Mouse (Mus musculus): ENCODE results near the gene H1foo. TPM values are rescaled to one million over a fixed set of nuclear protein-coding genes. Genes with fewer than 3 reads are reported as not detected.
A peak's percentile ranks its signal among the peaks of the same experiment; 100 is the strongest.

Gene H1foo
- polyA plus RNA-seq, 1 experiment from 2014 or later: not detected

DNA sequence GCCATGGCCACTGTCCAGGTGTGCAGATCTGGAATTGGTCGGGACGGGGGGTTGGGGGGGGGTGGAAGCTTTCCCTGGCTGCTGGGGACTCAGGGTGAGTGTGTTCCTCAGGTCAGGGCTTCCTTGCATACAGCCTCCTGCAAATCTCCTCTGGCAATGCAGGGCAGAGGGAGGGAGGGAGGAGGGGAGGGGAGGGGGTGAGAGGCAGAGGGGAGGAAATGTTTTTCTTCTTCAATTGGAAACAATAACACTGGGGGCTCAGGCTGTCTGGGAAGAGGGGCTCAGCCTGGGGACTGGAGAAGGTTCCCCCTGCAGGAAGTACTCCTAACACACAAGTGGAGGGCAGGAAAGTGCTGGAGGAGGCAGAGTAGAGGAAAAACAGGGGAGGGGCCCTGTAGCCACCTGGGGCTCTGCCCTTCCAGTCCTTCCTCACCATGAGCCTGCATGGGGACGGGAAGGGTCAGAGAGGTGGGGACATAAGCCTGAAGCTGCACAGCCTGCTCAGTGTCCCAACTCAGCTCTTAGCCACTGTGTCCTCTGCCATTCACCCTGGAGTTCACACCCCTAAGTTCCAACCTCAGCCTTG lies 53.1 kb downstream of the H1foo start:
- H3K9ac ChIP-seq: no peak overlapping the region
- H3K4me1 ChIP-seq: peaks cover 42% of the 10 kb centered on the region
- H3K27ac ChIP-seq: peak overlapping the region; percentile 61
- H3K36me3 ChIP-seq: no peaks in the 10 kb centered on the region
- no peak for ATAC-seq (ENCODE audit: insufficient number of reproducible peaks, low FRiP score, low TSS enrichment, low read depth)
- H3K4me2 ChIP-seq: no peak overlapping the region
- 14% methylated on average over 3 of the region's 3 CpGs for WGBS
- H3K9me3 ChIP-seq: no peaks in the 10 kb centered on the region
- H3K4me3 ChIP-seq: no peak overlapping the region
- peaks cover 17% of the 10 kb centered on the region for H3K27me3 ChIP-seq

DNA sequence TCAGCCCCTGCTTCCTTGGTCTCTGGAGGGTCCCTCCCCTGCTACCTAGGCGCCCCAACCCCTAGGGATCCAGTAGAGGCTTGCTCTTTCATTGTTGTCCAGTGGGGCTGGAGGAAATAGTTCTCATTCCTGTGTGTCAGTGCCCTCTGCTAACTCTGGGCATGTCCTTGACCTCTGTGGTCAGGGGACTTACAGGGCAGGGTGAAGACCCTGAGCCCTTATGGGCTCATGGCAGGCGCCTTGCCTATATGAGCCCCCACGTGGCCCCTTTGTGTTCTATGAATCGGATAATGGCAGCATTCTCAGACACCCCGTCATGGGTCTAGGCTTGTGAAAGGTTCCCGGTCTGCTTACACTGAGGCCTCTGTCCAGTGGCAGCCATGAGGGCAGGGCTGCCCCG lies 54.0 kb downstream of the H1foo start:
- ATAC-seq (ENCODE audit: insufficient number of reproducible peaks, low FRiP score, low TSS enrichment, low read depth): no peak
- Histone ChIP-seq H3K9ac (no peak overlapping the region), H3K36me3 (no peaks in the 10 kb centered on the region), H3K27me3 (peaks cover 8% of the 10 kb centered on the region), H3K4me1 (peaks cover 36% of the 10 kb centered on the region), H3K27ac (no peak overlapping the region), H3K4me2 (no peak overlapping the region), H3K9me3 (no peaks in the 10 kb centered on the region), H3K4me3 (no peak overlapping the region)
- WGBS: 83% methylated on average over 7 of the region's 7 CpGs

DNA sequence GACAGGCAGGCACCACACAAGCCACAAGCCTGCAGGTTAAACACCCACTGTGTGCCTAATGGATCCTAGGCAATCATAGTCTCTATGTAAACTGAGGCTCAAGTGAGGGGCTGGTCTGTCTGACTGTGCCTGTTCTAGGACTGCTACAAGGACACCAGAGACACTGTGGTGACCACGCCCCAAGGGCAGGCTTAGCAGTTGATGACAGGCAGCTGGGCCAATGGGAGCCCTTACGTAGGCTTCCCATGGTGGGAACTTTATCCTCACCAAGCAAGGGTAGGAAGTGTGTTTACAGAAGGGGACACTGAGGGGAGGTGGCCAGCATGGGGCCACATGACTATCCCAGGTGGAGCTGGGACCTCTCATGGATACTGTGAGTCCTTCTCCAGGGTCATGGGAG lies 54.5 kb downstream of the H1foo start:
- no peak overlapping the region for H3K4me2 ChIP-seq
- H3K4me3 ChIP-seq: no peak overlapping the region
- no peak overlapping the region for H3K27ac ChIP-seq
- H3K9ac ChIP-seq: no peak overlapping the region
- WGBS: 87% methylated on average over 2 of the region's 2 CpGs
- no peaks in the 10 kb centered on the region for H3K36me3 ChIP-seq
- H3K4me1 ChIP-seq: peaks cover 36% of the 10 kb centered on the region
- peaks cover 3% of the 10 kb centered on the region for H3K27me3 ChIP-seq
- ATAC-seq (ENCODE audit: insufficient number of reproducible peaks, low FRiP score, low TSS enrichment, low read depth): no peak
- no peaks in the 10 kb centered on the region for H3K9me3 ChIP-seq

Other genes starting within 250 kb of the H1foo start
- 42.0 and 45.4 TPM in 2 replicates for gene Tmem40, start 182.5 kb upstream of the H1foo start, polyA plus RNA-seq (2015; fragmentation: Nextera tagmentation; extraction: Ambion mirVana)
- 33.8 and 36.2 TPM in 2 replicates for gene Cand2, start 170.4 kb upstream of the H1foo start, polyA plus RNA-seq (2015; fragmentation: Nextera tagmentation; extraction: Ambion mirVana)
- gene Rpl32, start 136.2 kb upstream of the H1foo start, polyA plus RNA-seq (2015; fragmentation: Nextera tagmentation; extraction: Ambion mirVana): 1,698 and 2,211 TPM in 2 replicates
- gene Efcab12, start 106.5 kb upstream of the H1foo start, polyA plus RNA-seq (2015; fragmentation: Nextera tagmentation; extraction: Ambion mirVana): 0.21 and 0.32 TPM in 2 replicates
- gene Mbd4, start 91.6 kb upstream of the H1foo start, polyA plus RNA-seq (2015; fragmentation: Nextera tagmentation; extraction: Ambion mirVana): 16.7 and 18.6 TPM in 2 replicates
- gene Ift122, start 91.5 kb upstream of the H1foo start, polyA plus RNA-seq (2015; fragmentation: Nextera tagmentation; extraction: Ambion mirVana): 19.6 and 23.4 TPM in 2 replicates
- 0.12 and 0.16 TPM in 2 replicates for gene Rho, start 13.2 kb upstream of the H1foo start, polyA plus RNA-seq (2015; fragmentation: Nextera tagmentation; extraction: Ambion mirVana)
- gene Plxnd1, start 50.1 kb downstream of the H1foo start, polyA plus RNA-seq (2015; fragmentation: Nextera tagmentation; extraction: Ambion mirVana): 31.7 and 32.2 TPM in 2 replicates
- gene Tmcc1, start 248.5 kb downstream of the H1foo start, polyA plus RNA-seq (2015; fragmentation: Nextera tagmentation; extraction: Ambion mirVana): 10.8 and 12.0 TPM in 2 replicates